Mouse (Mus musculus): ENCODE results near the gene Dock8.

Dock8 gene

GRCm38 (mm10) chr19:25062857-25063240 is 63.5 kb downstream of the Dock8 start:
- DNase-seq (ENCODE audit: low read depth): no peak

- no peak for DNase-seq (ENCODE audit: low read depth)
Measured at GRCm38 (mm10) chr19:25066229-25066628, 66.9 kb downstream of the Dock8 start.

- peak; percentile 44 for DNase-seq (ENCODE audit: low read depth)
Measured at GRCm38 (mm10) chr19:25068518-25068917, 69.2 kb downstream of the Dock8 start.

- DNase-seq (ENCODE audit: low read depth): no peak
Measured at GRCm38 (mm10) chr19:25072521-25072920, 73.2 kb downstream of the Dock8 start.

- no peak for DNase-seq (ENCODE audit: low read depth)
Measured at GRCm38 (mm10) chr19:25074741-25075140, 75.4 kb downstream of the Dock8 start.

GRCm38 (mm10) chr19:25077636-25078035 is 78.3 kb downstream of the Dock8 start:
- no peak for DNase-seq (ENCODE audit: low read depth)

GRCm38 (mm10) chr19:25078130-25078529 is 78.8 kb downstream of the Dock8 start:
- DNase-seq (ENCODE audit: low read depth): no peak

- no peak for DNase-seq (ENCODE audit: low read depth)
Measured at GRCm38 (mm10) chr19:25080166-25080565, 80.8 kb downstream of the Dock8 start.

GRCm38 (mm10) chr19:25082839-25083238 is 83.5 kb downstream of the Dock8 start:
- DNase-seq (ENCODE audit: low read depth): no peak

- DNase-seq (ENCODE audit: low read depth): no peak
Measured at GRCm38 (mm10) chr19:25087181-25087580, 87.8 kb downstream of the Dock8 start.

GRCm38 (mm10) chr19:25089746-25090145 is 90.4 kb downstream of the Dock8 start:
- no peak for DNase-seq (ENCODE audit: low read depth)

- DNase-seq (ENCODE audit: low read depth): no peak
Measured at GRCm38 (mm10) chr19:25095135-25095534, 95.8 kb downstream of the Dock8 start.

GRCm38 (mm10) chr19:25096316-25096715 is 97.0 kb downstream of the Dock8 start:
- no peak for DNase-seq (ENCODE audit: low read depth)

- no peak for DNase-seq (ENCODE audit: low read depth)
Measured at GRCm38 (mm10) chr19:25096986-25097385, 97.7 kb downstream of the Dock8 start.

- DNase-seq (ENCODE audit: low read depth): no peak
Measured at GRCm38 (mm10) chr19:25097506-25097905, 98.2 kb downstream of the Dock8 start.

- no peak for DNase-seq (ENCODE audit: low read depth)
Measured at GRCm38 (mm10) chr19:25097951-25098350, 98.6 kb downstream of the Dock8 start.

- DNase-seq (ENCODE audit: low read depth): no peak
Measured at GRCm38 (mm10) chr19:25098941-25099340, 99.6 kb downstream of the Dock8 start.

GRCm38 (mm10) chr19:25105682-25106081 is 106.3 kb downstream of the Dock8 start:
- DNase-seq (ENCODE audit: low read depth): no peak

- DNase-seq (ENCODE audit: low read depth): no peak
Measured at GRCm38 (mm10) chr19:25106315-25106714, 107.0 kb downstream of the Dock8 start.

GRCm38 (mm10) chr19:25107417-25107816 is 108.1 kb downstream of the Dock8 start:
- DNase-seq (ENCODE audit: low read depth): no peak

GRCm38 (mm10) chr19:25111591-25112233 is 112.4 kb downstream of the Dock8 start:
- no peak for DNase-seq (ENCODE audit: low read depth)

- no peak for DNase-seq (ENCODE audit: low read depth)
Measured at GRCm38 (mm10) chr19:25116981-25117380, 117.6 kb downstream of the Dock8 start.

- DNase-seq (ENCODE audit: low read depth): no peak
Measured at GRCm38 (mm10) chr19:25122417-25122816, 123.1 kb downstream of the Dock8 start.

GRCm38 (mm10) chr19:25123031-25123430 is 123.7 kb downstream of the Dock8 start:
- DNase-seq (ENCODE audit: low read depth): no peak

Measured in c-Kit-positive CD71-positive TER-119-negative erythroid progenitor cells, embryonic 14.5 days (primary cell).